Mouse (Mus musculus): ENCODE results near the gene Ndst2.

DNA sequence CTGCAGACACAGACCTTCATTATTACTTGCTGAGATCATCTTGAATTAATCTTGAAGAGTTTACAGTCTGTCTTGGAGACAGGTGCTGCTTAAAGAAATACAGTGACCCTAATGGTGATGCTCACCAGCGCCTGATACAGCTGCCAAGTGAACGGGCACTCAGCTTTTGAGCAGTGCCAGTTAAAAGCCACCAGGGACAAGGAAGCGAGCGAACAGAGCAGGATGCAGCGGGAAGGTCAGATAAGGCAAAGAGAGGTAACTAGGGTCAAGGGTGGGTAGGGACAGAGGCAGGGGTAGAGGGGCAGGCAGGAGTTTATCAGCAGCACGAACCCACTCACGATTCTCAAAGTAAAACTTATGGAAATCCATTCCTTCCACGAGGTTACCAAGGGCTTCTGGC lies 4.1 kb upstream of the Ndst2 start:
- TF ChIP-seq EP300 (optimal IDR thresholded peaks at IDR 0.05) (no peak), CTCF (IDR thresholded peaks at IDR 0.05; ENCODE audit: low read depth) (no peak)
